Mouse (Mus musculus) left cerebral cortex, postnatal 25 days (tissue): Measurements from ENCODE around the gene Oip5. TPM values are rescaled to one million over a fixed set of nuclear protein-coding genes. Genes with fewer than 3 reads are reported as not detected.
"Not testable (repeated sequence)": the region's sequence is repeated elsewhere in the genome, so short reads cannot be mapped to it uniquely, and the experiment has no call there.

Source experiments
- DNase-seq, 2 experiments: peaks; one replicate each; pipeline ENCODE4 v3.0.0; 2022; ENCODE audit warnings: low spot score in 2 of 2, mixed read lengths in 1 of 2
- intact Hi-C: fragments of 180-260 bp; cut with DNase I; formaldehyde crosslinking; loops from one replicate; pipeline ENCODE4 v1.15.1; 2025
- total RNA-seq, 2 experiments: library from RNA; stranded (reverse); gene quantifications; 2 replicates each; pipeline ENCODE4 v1.2.3; 2021

Oip5 gene
- total RNA-seq: under 1 TPM; 0.50 TPM

DNA sequence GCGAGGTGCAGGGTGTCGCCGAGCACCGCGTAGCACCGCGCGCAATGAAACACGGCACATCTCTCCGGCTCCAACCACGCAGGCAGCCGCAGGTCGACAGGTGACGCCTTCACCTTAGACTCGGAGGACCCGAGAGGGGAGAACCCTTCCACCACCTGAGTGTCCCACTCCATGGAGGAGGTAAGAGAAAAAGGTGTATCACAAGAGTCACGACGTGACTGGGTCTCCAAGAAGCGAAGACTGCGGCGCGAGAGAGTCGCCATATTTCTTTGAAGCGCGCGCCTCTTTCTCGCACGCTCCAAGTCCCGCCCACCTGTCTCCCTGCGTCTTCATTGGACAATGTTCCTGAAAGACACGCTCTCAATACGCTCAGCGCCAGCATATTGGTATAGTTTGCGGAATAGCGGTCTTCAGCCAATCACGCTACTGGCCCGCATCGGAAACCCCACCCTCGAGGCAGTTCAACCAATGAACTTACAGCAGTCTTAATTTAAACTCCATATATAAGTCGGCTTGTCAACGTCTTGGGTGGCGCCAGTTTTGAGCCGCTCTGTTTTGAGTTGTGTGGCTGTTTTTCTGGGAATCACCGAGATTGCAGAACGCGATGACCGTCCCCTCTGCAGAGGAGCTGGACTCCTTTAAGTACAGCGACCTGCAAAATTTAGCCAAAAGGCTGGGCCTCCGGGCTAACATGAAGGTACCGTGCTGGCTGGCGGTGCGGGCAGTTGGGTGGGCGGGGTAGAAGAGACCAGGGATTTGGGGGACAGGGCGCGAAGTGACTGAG, at the start of gene Oip5, which contains the start of gene Nusap1:
TSS of gene Oip5 (minus strand) at position 271 of the 784 bp plus-strand sequence.
TSS of gene Nusap1 (plus strand) at position 100 of the 784 bp plus-strand sequence.
- peak; percentile 92 to 99 for DNase-seq
- intact Hi-C loops: no loop called here

DNA sequence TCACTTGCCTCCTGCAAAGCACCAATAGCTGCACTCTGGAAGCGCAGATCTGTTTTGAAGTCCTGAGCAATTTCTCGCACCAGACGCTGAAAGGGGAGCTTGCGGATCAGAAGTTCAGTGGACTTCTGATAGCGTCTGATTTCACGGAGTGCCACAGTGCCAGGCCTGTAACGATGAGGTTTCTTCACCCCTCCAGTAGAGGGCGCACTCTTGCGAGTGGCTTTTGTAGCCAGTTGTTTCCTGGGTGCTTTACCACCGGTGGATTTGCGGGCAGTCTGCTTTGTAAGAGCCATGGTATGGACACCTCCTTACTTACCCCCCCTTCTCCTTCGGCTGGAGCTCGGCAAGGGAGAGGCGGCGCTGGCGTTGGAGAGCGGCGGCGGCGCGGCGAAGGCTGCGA, 47.5 kb upstream of the Oip5 start:
- intact Hi-C loops, DNase-seq: not testable (repeated sequence)

DNA sequence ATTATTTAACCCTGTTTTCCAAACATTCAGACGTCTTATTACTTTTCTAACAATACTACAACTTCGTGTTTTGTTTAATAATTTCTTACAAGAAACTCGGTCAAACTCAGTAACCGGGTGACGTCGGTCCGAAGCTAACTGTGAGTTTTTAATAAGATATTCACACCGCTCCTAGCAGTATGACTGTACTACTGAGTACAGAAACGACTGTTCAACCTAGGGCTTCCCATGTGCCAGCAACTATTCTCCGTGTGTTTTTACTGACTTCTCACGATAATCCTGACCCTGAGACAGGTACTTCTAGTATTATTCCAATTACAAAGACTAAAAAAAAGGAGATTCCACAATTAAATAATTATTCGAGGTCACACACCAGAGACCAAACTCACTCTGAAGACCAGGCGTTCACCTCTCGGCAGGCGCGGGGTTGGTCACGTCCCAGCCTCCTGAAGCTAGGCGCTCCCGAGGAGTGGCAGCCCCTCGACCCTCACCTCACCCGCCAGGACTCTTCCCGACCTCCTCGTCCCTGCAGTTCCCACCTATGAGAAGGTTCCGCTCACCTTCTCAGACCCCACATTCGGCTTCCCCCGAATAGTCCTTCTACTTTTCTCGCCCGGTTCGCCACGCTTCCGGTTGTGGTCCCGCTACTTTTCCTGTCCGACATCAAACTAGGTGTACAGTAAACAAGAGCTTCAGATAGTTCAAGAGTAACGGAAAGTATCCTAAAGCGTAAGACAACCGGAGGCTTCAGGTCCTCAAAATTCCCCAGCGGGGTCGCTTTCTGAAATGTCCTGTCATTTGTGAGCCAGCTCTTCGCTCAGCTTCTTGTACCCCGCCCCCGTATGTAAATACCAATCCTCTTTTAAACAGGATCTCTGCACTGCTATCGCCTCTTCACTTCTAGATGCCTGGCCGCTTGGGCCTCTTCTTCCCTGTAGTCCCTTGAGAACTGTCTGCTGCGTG, 44.2 kb upstream of the Oip5 start, which contains the start of gene Ndufaf1:
TSS of gene Ndufaf1 (minus strand) at position 608 of the 963 bp plus-strand sequence.
- peak; percentile 79 to 87 for DNase-seq
- intact Hi-C loops: no loop called here

DNA sequence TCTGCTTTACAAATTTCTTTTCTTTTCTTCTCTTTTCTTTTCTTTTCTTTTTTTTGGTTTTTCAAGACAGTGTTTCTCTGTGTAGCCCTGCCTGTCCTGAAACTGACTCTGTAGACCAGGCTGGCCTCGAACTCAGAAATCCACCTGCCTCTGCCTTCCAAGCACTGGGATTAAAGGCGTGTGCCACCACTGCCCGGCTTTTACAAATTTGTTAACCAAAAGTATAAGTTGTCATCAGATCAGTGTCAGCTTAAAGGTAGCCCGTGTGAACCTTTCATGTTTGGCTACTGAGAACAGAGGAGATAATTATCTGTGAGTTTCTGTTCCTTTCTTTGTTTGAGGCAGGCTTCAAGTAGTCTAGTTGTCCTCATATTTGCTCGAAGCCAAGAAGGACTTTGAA, 26.0 kb upstream of the Oip5 start:
- no peak for DNase-seq
- intact Hi-C loops: no loop called here

DNA sequence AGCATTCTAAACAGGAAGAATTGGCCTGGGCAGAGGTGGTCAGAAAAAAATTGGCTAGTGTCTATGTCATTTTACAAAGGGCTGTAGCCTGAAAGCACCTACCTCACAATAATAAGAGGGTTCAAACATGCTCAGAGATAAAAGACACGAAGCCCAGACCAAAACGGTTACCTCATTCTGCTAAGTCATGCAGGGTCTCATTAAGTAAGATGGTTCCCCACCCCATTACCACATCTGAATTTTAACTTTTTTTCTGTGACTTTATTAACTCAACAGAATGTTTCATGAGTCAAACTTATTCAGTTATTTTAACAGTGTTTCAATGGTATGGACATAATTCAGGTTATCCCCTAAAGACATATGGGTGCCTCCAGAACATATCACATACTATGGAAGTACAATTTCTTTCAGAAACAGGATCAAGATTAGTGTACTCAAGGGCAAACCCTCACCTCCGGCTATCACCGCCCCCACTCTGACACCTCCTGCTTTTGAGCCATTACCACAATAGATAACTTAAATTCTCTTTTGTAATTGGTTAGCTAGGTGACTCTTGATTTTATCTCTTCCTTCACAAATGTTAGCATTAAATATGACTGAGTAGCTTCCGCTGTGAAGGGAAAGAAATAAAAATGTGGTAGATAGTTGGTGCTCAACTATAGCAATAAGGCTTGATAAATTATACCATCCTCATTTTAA, 23.1 kb upstream of the Oip5 start:
- no peak for DNase-seq
- intact Hi-C loops: no loop called here

DNA sequence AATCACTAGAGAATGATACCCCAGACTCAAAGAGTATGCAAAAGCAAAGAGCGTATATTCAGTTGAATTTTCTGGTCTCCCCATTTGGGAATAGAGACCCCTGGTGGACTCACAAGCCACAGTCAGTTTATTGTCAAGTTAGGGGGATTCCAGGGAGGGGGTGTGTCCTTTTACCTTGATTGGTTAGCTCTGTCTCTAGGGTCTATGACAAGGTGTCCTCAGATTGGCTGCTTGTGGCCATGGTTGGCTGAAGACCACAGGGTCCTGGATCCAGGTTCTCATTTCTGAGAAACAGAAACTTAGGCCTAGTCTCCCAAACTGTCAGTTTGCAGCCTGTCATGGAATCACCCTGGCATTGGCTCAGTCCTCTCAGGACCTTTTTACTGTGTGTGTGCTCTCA, 18.5 kb upstream of the Oip5 start:
- intact Hi-C loops: no loop called here

DNA sequence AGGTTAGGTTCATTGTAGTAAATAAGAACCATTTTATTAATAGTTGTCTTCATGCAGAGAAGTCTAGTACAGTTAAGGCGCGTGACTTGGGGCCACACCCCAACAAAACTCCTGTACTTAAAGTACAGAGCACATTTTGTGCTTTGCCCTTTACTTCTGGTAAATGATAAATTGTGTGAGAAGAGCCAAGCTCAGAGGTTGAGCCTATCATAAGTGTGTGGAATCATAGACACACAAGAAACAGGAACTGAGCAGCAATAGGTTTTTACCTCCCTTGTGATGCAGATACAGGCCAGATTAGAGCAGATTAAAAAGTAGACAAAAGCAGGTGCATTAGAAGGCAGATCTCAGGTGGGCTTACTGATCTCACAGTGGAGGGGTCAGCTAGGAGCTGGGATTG, 3.0 kb upstream of the Oip5 start:
- intact Hi-C loops: no loop called here
- DNase-seq: no peak

More for the DNA sequence above, 18.5 kb upstream of the Oip5 start:
- no peak for DNase-seq

DNA sequence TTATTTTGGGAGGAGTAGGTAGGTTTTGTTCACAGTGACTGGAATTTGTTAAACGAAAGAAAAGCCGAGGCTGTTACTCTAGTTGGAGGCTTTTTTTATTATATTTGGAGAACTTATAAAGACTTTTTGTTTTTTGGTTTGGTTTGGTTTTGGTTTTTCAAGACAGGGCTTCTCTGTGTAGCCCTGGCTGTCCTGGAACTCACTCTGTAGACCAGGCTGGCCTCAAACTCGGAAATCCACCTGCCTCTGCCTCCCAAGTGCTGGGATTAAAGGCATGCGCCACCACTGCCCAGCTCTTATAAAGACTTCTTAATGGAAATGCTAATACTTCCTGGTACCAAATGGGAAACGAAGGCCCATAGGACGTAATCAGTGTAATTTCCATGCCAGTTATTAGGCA, 733 bp upstream of the Oip5 start:
- DNase-seq, intact Hi-C loops: not testable (repeated sequence)

DNA sequence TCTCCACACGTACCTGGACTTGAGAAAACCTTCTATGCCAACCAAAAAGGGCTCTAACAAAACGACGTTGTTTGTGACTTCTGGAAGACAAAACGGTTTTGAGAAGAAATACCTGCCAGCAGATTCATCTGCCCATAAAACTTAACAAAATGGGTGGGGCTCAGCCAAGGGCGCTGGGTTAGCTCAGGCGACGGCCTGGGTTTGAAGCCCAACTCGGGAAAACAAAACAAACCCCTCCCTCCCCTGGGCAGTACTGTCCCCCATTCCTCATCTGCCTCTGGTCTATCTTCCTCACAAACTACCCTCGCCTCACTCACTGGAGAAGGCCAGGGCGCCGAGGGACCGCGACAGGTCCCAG, 449 bp downstream of the Oip5 start:
- intact Hi-C loops: no loop called here
- no peak for DNase-seq

DNA sequence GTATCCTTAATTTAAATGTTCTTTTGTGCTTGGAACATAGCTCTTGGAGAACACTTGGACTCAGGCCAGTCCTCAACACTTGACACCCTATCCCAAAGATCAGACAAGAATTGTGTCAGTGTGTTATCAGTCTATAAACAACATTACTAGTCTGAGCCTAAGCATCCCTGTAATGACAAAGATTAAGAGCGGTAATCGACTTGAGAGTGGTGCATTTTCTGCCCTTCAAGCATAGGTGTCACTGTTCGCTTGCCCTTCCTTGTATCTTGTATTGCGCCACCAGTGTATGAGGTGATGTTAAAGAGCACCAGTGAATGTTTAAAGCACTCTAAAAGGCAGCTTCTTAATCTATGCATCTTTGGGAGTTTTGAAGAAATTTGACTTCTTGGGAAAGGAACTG, 11.2 kb downstream of the Oip5 start:
- intact Hi-C loops: no loop called here
- no peak for DNase-seq

DNA sequence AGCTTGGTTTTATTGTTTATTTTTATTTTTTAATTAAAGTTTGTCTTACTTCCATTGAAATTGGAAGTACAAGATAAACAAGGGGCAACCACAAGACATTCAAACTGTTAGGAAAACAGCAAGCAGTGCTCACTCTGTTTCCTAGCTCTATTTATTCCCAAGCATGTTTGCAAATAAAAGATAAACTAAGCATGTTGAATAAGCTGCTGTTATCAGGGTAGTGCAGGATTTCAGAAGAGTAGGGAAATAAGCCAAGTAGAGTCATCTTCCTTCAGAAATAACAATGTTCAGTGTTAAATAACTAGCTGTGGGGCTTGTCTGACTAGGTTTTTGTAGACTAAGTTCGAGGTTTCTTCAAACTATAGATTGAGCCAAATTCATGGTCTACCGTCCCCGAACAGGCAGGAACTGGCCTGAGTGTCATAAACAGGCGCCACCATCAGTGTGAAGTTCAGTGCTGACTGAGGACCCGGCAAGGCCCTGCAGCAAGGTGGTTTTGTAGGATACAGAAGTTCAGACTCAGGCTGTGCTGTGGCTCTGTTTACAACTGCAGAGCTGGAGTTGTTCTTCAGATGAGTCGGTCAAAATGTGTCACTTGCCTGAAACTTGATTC, 12.8 kb downstream of the Oip5 start:
- DNase-seq: no peak
- intact Hi-C loops: no loop called here

DNA sequence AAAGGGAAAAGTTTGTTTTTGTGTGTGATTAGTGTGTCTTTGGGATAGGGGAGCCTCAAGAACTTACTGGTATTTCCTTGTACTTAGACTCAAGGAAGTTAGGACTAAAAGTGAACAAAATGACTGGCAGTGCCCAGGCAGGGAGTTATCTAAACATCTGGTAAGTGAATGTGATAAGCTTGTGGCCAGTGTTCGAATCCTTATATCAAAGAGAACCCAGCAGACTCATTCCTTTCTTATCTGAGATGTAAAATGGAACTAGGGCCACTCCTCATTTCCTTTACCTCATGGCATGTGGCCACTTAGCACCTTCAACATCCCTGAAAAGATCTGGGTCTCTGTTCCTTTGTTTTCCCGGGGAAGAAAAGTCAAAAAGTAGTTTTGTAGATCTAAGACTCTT, 14.4 kb downstream of the Oip5 start:
- intact Hi-C loops: no loop called here
- DNase-seq: no peak

DNA sequence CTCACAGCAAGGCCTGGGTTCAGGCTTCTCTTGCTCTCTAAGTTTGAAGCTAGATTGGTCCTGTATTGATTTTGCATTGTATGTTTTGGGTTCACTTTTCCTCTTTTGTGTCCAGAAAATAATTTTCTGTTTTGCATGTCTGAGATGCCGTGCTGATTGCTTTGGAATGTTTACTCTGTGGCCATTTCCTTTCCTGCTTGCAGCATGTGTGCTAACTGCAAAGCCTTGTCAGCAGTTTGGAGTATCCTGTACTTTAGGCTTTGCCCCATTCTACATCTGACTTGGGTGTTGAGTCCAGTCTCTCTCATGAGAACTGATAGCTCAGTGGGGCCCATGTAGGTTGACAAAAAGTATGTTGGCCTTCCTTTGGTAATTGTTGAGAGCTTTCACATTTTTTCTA, 15.8 kb downstream of the Oip5 start:
- intact Hi-C loops: no loop called here

DNA sequence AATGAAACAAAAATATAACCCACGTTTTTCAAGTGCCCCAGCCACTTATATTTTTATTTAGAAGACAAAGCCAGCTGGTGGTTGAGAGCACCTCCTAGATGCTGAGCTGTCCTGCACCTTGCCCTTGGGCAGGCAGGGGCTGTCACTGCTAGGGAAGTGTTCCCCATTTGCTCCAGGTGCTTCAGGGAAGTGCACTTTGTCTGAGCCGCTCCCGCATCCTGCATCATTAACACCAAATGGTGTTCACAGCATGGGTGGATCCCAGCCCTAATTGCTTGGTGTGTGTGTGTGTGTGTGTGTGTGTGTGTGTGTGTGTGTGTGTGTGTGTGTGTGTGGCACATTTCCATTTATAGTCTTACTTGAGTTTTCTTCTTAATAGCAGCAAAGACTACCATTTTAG, 16.7 kb downstream of the Oip5 start:
- DNase-seq, intact Hi-C loops: not testable (repeated sequence)

More for the DNA sequence above, 15.8 kb downstream of the Oip5 start:
- DNase-seq: no peak

DNA sequence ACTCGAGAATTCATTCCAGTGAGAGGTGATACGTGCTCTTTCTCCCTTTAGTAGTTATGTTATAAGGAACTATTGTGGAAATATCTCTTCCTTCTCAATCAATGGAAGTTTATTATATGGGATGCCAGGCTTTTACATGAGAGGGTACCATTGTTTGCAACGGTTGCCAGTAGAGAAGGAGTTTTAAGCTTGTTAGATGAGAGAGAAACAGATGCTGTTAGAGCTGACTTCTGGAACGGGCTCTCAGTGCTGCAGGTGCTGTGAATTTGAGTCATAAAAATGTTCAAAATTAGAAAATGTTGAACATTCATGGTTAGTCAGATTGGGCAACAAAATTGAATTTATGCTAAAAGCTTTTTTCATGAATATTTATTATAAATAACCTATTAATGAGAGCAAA, 17.2 kb downstream of the Oip5 start:
- intact Hi-C loops: no loop called here
- DNase-seq: peak in 1 of 2 experiments; percentile 70

DNA sequence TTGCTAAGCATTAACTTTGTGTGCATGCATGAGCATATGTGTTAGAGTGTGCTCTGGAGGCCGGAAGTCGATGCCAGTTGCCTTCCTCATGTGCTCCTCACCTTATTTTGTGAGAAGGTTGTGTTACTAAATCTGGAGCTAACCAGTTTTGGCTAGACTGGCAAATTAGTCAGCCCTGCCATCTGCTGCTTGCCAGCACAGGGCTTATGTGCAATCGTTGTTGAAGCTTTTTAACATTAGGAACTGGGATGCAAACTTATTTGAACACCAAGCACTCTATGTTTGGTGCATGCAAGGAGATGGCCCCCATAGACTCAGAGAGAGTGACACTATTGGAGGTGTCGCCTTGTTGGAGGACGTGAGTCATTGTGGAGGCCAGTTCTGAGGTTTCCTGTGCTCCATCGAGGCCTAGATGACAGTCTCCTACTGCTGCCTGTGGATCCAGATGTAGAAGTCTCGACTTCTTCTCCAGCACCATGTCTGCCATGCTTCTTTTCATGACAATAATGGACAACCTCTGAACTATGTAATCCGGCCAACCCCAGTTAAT, 21.4 kb downstream of the Oip5 start:
- intact Hi-C loops: no loop called here
- DNase-seq: peak; percentile 41 to 68

DNA sequence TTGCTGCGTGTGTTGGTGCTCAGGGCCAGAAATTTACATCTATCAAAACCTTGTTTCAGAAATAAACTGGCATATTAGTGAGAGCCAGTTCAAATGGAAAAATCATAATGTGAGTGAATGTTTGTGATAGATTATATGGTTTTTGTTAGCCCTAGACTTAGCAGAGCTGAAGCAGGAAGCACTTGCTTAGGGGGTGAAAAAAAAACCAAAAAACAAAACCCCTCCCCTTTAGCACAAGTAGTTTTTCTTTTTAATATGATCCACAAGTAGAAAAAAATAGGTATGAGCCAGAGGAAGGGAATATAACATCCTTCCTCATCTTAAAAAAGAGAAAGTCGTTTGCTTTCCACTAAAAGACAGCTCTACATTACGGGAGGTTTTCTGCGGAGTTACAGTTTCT, 23.0 kb downstream of the Oip5 start:
- DNase-seq: no peak
- intact Hi-C loops: no loop called here

DNA sequence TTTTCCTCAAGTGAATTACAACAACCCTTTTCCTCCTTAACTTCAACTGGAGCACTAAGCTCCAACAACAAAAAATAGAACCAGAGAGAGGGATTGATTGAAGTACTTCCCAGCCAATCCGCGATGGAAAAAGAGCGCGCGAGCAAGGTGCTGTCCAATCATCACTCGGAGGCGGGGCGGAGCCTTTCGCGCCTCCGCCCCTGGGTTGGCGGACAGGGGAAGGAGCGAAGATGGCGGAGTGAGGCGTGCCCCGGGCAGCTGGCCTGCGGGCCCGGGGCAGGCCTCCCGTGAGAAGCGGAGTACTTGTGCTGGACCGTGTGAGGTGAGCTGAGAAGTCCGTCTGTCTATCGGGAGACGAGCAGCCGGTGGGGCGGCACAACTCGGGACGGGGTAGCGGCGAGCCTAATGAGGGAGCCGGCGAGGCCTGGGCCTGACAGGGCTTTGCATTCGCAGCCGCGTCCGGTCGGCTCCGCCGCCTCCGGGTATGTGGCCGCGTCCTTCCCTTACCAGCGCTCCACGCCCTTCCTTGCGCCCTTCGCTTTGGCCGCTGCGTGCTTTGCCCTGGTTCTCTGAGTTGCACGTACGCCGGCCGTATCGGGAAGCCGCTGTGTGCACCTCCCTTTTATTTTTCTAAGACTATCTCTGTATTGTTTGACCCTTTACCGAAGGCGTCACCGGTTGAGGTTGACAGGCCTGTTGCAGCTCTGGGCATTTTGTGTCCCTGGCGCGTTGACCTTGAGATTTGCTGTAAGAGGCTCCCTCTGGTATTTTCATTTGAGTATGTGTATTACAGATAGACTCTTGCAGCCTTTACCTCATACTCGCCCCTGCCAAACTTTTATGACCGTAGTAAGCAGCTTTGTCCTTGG, 23.9 kb downstream of the Oip5 start:
- intact Hi-C loops: loop anchor here (1.0 to 5.0 kb wide), 3 partner anchors 47 to 117 kb away; partner anchors contain the start of genes Chp1, Exd1 and Ino80
- DNase-seq: peak; percentile 98 to 99
